Mouse (Mus musculus) layer of hippocampus, adult 8-10 months (tissue): ENCODE measurements around the gene Gm19345. TPM values are rescaled to one million over a fixed set of nuclear protein-coding genes. Genes with fewer than 3 reads are reported as not detected.

Source experiments
- DNase-seq, 2 experiments: peaks; one replicate each; pipeline ENCODE4 v3.0.0; 2022; ENCODE audit warnings: low spot score in 2 of 2
- total RNA-seq, 4 experiments: library from RNA; stranded (reverse); gene quantifications; 2 replicates each; pipeline ENCODE4 v1.2.4; 2022

Gm19345 gene
- total RNA-seq, 4 experiments from 2014 or later = 1.5 to 2.6 (median 2.2) TPM

DNA sequence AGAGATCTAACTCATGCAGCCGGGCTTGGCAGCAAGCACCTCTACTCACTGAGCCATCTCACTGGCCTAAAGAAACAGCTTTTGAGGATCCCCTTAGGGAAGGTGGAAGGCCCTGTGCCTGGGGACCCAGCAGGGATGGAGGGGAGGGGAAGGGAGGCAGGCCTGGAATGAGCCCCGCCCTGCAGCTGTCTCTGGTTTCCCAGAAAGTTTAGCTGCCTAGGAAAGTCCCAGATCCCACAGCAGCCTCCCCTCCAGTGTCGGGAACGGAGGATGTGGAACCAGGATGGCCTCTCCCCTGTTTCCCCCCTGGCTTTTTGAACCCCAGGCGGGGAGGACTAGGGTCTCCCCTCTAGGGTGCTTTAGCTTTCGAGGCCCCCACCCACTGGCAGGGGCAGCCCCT, 25.0 kb upstream of the Gm19345 start:
- no peak for DNase-seq

DNA sequence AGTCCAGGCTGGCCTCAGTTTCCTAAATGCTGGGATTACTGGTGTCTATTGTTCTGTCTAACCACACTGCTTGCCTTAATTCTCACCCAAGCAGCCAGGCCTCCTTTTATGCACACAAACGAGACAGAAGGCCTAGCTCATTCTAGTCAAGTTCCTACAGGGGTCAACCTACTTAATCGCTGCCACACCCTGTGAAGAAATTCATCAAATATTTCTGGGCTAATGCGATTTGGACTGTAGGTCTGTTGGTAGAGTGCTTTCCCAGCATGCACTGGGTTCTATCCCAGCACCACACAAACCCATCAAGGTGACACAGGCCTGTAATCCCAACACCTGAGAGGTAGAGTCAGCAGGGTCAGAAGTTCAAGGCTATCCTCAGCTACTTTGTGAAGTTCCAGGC, 22.1 kb upstream of the Gm19345 start:
- no peak for DNase-seq

GRCm38 (mm10) chr7:19830682-19831156, 21.1 kb upstream of the Gm19345 start:
- no peak for DNase-seq

GRCm38 (mm10) chr7:19831837-19832236, 20.0 kb upstream of the Gm19345 start:
- no peak for DNase-seq

- no peak for DNase-seq
Observed at GRCm38 (mm10) chr7:19834055-19834454, 17.7 kb upstream of the Gm19345 start.

- no peak for DNase-seq
Observed at GRCm38 (mm10) chr7:19836843-19837242, 15.0 kb upstream of the Gm19345 start.

- DNase-seq = no peak
Observed at GRCm38 (mm10) chr7:19840371-19840770, 11.4 kb upstream of the Gm19345 start.

GRCm38 (mm10) chr7:19840936-19841335, 10.9 kb upstream of the Gm19345 start:
- DNase-seq = no peak

DNA sequence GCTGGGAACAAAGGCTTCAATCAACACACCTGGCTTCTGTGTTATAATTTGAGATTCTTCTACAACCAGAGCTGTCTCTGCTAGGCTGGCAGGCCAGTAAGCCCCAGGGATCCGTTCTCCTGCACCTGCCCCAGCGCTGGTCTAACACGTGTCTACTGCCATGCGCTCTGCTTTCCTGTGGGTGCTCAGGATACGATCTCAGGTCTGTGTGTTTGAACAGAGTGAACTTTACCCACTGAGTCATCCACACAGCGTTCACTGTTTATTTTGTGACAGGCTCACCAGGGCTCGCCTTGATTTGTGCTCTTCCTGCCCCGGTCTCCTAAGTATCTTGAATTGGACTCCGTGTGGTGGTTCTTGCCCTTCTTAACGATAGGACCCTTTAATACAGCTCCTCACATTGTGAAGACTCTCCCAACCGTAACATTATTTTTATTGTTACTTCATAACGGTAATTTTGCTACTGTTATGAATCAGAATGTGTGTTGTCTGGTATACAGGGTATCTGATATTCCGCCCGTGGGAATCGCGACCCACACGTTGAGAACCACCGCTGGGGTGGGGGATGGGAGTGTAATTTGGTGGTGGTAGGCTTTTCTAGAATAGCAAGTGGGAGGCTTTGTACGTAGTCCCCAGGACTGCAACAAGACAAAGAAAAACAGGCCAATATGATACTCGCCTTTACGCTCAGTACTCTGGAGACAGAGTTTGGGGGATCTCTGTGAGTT, 10.0 kb upstream of the Gm19345 start:
- no peak for DNase-seq

DNA sequence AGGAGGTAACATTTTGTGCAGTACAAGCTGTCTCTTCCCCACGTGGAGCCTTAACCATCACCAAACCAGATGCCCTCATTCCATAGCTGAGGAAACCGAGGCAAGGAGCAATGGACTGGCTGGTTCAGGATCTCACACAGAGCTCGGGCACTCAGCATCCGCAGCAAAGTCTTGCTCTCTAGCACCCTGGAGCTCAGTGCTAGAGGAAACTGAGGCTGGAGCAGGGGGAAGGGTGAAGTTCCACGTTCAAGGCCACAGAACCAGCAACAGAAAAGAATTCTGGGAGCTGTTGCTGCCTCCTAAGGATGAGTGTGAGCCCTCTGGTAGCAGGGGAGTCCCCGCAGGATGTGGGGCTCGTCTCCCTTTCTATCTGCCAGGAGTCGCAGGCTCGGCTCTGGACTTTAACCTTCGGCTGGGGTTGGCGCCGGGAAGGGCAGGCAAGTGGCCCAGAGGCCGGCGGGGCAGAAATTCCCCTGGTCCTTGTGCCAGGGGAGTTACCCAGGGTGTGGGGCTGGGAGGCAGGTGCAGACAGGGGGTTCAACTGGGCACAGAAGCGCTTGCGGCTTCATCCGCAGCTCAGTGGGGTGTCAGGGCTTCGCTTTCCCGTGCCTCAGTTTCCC, 8.8 kb upstream of the Gm19345 start:
- no peak for DNase-seq

GRCm38 (mm10) chr7:19843561-19843960, 8.2 kb upstream of the Gm19345 start:
- peak in 1 of 2 experiments; percentile 58 for DNase-seq

DNA sequence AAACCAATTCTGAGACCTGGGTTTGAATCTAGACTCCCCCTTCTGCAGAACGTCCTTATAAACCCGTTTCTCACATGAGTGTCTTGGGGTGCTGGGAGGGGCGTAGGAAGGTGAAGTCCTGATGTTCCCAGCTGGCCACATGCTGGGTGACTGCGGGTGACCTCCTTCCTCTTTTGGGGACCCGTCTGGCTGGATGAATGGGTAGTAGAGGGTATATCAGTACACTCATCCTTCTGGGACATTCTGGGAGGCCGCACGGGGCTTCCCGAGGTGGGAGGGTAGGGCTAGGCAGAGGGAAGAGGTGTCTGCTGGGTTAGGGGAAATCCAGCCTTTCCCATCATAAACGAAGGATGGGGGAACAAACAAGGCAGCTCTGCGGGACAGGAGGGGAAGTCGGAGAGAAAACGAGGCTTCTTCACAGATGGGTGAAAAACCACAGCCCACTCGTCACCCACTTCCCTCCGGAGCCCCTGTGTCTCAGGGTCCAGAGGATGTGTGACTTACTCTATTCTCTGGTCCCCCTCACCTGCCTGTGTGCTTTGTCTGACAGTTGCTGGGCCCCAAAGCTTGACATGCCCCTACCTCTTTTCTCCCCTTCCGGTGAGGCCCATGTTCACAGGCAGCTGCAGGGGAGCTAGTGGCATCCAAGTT, 7.2 kb upstream of the Gm19345 start:
- DNase-seq = no peak

DNA sequence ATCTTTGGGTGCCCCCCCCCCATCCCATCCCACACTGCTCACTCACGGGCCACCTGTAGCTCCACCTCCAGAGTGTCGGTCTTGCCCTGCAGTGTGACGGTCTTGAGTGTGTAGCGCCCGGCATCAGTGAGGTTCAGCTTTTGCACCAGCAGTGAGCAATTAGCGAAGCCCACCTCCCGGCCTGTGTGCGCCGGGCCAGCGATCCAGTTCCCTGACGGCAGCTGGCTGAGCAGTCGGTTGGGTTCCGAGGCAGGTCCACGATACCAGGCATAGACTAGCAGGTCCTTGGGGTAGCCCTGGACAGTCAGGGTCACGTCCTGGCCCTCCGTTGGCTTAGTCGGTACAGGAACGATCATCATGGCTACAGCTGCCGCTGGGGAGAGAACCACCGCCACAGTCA, 1.7 kb downstream of the Gm19345 start:
- no peak for DNase-seq

GRCm38 (mm10) chr7:19855663-19856062, 3.9 kb downstream of the Gm19345 start:
- DNase-seq = no peak

- DNase-seq = no peak
Observed at GRCm38 (mm10) chr7:19856283-19856682, 4.5 kb downstream of the Gm19345 start.

DNA sequence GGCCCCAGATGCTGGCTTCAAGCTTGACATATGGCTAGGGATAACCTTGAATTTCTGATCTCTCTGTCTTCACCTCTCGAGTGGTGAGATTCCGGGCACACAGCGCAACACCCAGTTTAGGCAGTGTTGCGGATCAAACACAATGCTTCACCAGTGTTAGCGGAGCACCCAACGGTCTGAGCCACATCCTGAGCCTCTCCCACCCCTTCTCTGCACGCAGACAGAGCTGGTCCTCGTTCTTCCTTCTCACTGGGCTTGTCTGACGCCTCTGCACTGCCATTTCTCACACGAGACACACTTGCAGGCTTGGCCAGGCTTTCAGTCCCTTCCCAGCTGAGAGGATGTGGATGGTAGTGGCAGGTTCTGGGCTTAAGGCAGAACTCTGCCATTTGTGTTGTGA, 7.9 kb downstream of the Gm19345 start:
- DNase-seq = no peak

DNA sequence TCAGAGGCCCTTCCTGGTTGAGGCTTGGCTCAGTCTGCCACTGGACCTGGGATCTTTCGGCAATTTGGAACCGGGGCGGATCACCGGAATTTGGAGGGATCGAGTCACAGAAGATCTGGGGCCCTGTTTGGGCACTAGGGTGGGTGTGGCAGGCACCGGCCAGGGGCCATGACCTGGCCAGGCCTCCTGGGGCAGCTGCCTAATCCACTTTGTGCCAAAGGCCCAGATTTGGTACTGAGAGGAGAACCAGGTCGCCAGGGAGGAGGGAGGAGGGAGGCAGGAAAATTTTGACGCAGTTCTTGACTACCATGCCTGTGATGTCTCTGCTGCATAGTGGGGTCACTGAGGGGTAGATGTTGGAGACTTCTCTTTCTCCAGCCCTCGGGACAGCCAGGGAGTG, 9.4 kb downstream of the Gm19345 start, which contains the start of gene Ceacam16:
Gene Ceacam16 (minus strand): TSS at position 101 of the 400 bp plus-strand sequence.
- DNase-seq = no peak

GRCm38 (mm10) chr7:19864241-19864640, 12.4 kb downstream of the Gm19345 start:
- DNase-seq = no peak

DNA sequence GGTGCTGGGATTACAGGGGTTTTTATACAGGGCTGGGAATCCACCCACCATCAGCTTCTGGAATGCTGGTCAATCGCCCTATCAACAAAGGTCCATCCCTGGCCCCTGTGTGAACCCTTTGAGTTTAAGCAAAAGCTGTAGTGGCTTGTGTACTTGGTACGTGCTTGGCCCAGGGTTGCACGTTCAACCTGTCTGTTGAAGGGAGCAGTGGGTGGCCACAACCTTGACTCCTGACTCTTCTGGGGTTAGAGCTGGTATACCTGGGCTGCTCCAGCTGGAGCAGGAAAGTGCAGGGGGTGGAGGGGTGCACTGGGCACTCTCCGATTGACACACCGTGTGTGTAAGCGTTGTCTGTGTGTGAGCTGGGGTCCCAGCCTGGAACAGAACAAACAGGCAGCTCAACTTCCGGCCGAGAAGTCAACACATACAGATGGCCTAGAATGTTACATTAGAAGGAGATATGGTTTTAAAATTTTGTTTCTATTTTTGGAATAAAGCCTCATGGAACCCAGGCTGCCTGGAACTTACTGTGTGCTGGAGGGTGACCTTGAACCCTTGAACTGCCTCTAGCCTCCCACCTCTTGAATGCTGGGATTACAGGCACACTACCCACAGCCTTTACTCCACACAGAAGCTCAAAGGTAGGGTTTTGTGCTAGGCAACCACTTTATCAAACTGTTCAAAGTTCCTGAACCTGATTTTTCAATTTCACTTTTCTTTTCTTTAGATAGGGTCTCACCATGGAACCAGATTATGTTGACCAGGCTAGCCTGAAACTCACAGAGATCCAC, 13.6 kb downstream of the Gm19345 start:
- no peak for DNase-seq

DNA sequence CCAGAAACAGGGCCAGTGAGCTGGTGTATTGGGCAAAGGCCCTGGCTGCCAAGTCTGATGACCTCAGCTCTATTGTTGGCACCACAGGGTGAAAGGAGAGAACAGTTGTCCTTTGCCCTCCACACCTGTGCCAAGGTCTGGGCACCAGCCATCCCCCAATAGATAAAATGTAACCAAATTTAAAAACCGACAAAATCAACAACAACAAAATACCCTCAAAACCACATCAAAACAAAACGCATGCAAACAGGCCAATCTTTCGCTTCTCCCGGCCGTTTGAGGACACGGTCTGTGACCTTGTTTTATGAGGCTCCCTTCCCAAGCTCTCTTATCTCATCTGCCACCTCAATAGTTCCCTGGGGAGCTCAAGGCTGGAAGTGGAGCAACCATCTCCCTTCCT, 14.7 kb downstream of the Gm19345 start:
- DNase-seq = no peak

- no peak for DNase-seq
Observed at GRCm38 (mm10) chr7:19867751-19868399, 16.1 kb downstream of the Gm19345 start.
